Mouse (Mus musculus) E14TG2a.4 (cell line): Measurements from ENCODE around the gene Cobl.

ENCODE experiments used
- H3K27me3 ChIP-seq: 2 replicates; pipeline ENCODE4 v1.6.1; 2014; ENCODE audit warnings: low read length, control low read depth; ENCODE audit not compliant: insufficient read depth
- H3K36me3 ChIP-seq: 2 replicates; pipeline ENCODE4 v1.6.1; 2014; ENCODE audit warnings: low read length, control low read depth; ENCODE audit not compliant: insufficient read depth
- H3K4me1 ChIP-seq: replicated peaks from 2 replicates; pipeline ENCODE4 v1.6.1; 2014; ENCODE audit warnings: low read depth, low read length, control low read depth
- H3K4me3 ChIP-seq: replicated peaks from 2 replicates; pipeline ENCODE4 v1.5.1; 2014; ENCODE audit warnings: mild to moderate bottlenecking, low read length
- H3K9me3 ChIP-seq: 2 replicates; pipeline ENCODE4 v1.6.1; 2014; ENCODE audit warnings: low read length, control low read depth
- CTCF ChIP-seq: conservative IDR thresholded peaks from 2 replicates; pipeline ENCODE4 v1.5.1; 2014; ENCODE audit warnings: low read length
- NANOG ChIP-seq: IDR thresholded peaks from 2 replicates; pipeline ENCODE4 v1.6.1; 2014; ENCODE audit warnings: borderline replicate concordance, low read length, mixed read lengths
- POU5F1 ChIP-seq: IDR thresholded peaks from 2 replicates; pipeline ENCODE4 v1.6.1; 2014; ENCODE audit warnings: low read length, borderline replicate concordance

The Cobl gene

GRCm38 (mm10) chr11:12464181-12465162 lies at the start of gene Cobl:
Cobl (minus strand) TSS chr11:12464960.
- Histone ChIP-seq H3K36me3 (peaks cover 10% of the 10 kb centered on the region), H3K4me3 (peak within 1 kb of the TSS; percentile 86), H3K9me3 (no peaks in the 10 kb centered on the region), H3K27me3 (no peaks in the 10 kb centered on the region), H3K4me1 (peaks cover 78% of the 10 kb centered on the region)
- TF ChIP-seq CTCF (no peak), NANOG (no peak), POU5F1 (no peak)

- H3K36me3 ChIP-seq, result no peaks in the 10 kb centered on the region
- no peaks in the 10 kb centered on the region for H3K27me3 ChIP-seq
- no peaks in the 10 kb centered on the region; the same call in 1 of the 2 replicates for H3K4me1 ChIP-seq
- no peak overlapping the region for H3K4me3 ChIP-seq
- H3K9me3 ChIP-seq, result no peaks in the 10 kb centered on the region
- no peak for TF ChIP-seq POU5F1
- no peak for TF ChIP-seq NANOG
- no peak for TF ChIP-seq CTCF
These were observed 49.0 kb upstream of the Cobl start for GRCm38 (mm10) chr11:12513796-12514195.

- TF ChIP-seq NANOG (no peak), POU5F1 (no peak), CTCF (no peak)
- Histone ChIP-seq H3K27me3 (no peaks in the 10 kb centered on the region), H3K9me3 (no peaks in the 10 kb centered on the region), H3K4me3 (no peak overlapping the region), H3K36me3 (no peaks in the 10 kb centered on the region), H3K4me1 (no peaks in the 10 kb centered on the region)
These were observed 41.7 kb upstream of the Cobl start for GRCm38 (mm10) chr11:12506371-12506890.

- no peaks in the 10 kb centered on the region for H3K36me3 ChIP-seq
- H3K4me3 ChIP-seq, result no peak overlapping the region
- H3K27me3 ChIP-seq, result no peaks in the 10 kb centered on the region
- no peaks in the 10 kb centered on the region for H3K9me3 ChIP-seq
- no peaks in the 10 kb centered on the region for H3K4me1 ChIP-seq
- TF ChIP-seq CTCF (no peak), NANOG (no peak), POU5F1 (no peak)
These were observed 39.0 kb upstream of the Cobl start for GRCm38 (mm10) chr11:12503756-12504155.

- no peaks in the 10 kb centered on the region for H3K27me3 ChIP-seq
- TF ChIP-seq CTCF (no peak), NANOG (no peak), POU5F1 (no peak)
- H3K4me1 ChIP-seq, result no peaks in the 10 kb centered on the region
These were observed 37.0 kb upstream of the Cobl start for GRCm38 (mm10) chr11:12501721-12502120.

GRCm38 (mm10) chr11:12493791-12494190 lies 29.0 kb upstream of the Cobl start:
- no peaks in the 10 kb centered on the region for H3K27me3 ChIP-seq

More at GRCm38 (mm10) chr11:12501721-12502120, 37.0 kb upstream of the Cobl start:
- Histone ChIP-seq H3K36me3 (no peaks in the 10 kb centered on the region), H3K4me3 (no peak overlapping the region), H3K9me3 (no peaks in the 10 kb centered on the region)

GRCm38 (mm10) chr11:12479856-12480403 lies 15.2 kb upstream of the Cobl start:
- Histone ChIP-seq H3K4me3 (no peak overlapping the region), H3K27me3 (no peaks in the 10 kb centered on the region), H3K9me3 (no peaks in the 10 kb centered on the region), H3K36me3 (no peaks in the 10 kb centered on the region), H3K4me1 (no peaks in the 10 kb centered on the region)
- TF ChIP-seq CTCF, result no peak
- no peak for TF ChIP-seq POU5F1
- no peak for TF ChIP-seq NANOG

More at GRCm38 (mm10) chr11:12493791-12494190, 29.0 kb upstream of the Cobl start:
- peaks cover 7% of the 10 kb centered on the region for H3K4me1 ChIP-seq
- TF ChIP-seq NANOG, result no peak
- TF ChIP-seq POU5F1, result no peak
- TF ChIP-seq CTCF, result no peak
- H3K36me3 ChIP-seq, result no peaks in the 10 kb centered on the region
- H3K9me3 ChIP-seq, result no peaks in the 10 kb centered on the region
- no peak overlapping the region for H3K4me3 ChIP-seq

- no peaks in the 10 kb centered on the region for H3K27me3 ChIP-seq
- no peaks in the 10 kb centered on the region for H3K36me3 ChIP-seq
- H3K4me3 ChIP-seq, result no peak overlapping the region
- TF ChIP-seq NANOG, result no peak
- H3K9me3 ChIP-seq, result 0 out of 2 replicates have a peak, but pooled peaks cover 3% of the 10 kb centered on the region
- H3K4me1 ChIP-seq, result peaks cover 29% of the 10 kb centered on the region
These were observed 9.7 kb upstream of the Cobl start for GRCm38 (mm10) chr11:12474299-12474935.
